Comparison of ENCODE assay signal across 23 mouse cellular contexts in genomic region chr13:5570386-5570785, GRCm38 (mm10).
"Had no signal": no experiment of that assay in that cellular context is flagged by ENCODE, and none has a peak within 500 bp of the region (broad histone marks: within the 10 kb centered on the region; RNA-seq: fewer than 3 reads in every experiment).

No protein-coding gene starts in this region.

- H3K9ac ChIP-seq: heart, embryonic 13.5 days; heart, embryonic 15.5 days; hindbrain, embryonic 13.5 days; hindbrain, embryonic 15.5 days; kidney, embryonic 15.5 days; limb, embryonic 12.5 days had no signal

- ATAC-seq: hindbrain, postnatal 0 days; intestine, embryonic 16.5 days had no signal

- H3K4me1 ChIP-seq: heart, embryonic 10.5 days; heart, embryonic 13.5 days; heart, embryonic 15.5 days; hindbrain, embryonic 13.5 days; hindbrain, embryonic 15.5 days; kidney, embryonic 15.5 days; limb, embryonic 10.5 days; limb, embryonic 12.5 days had no signal

- H3K36me3 ChIP-seq: heart, embryonic 10.5 days; heart, embryonic 13.5 days; heart, embryonic 15.5 days; hindbrain, embryonic 13.5 days; hindbrain, embryonic 15.5 days; kidney, embryonic 15.5 days; limb, embryonic 10.5 days; limb, embryonic 12.5 days had no signal

- H3K27me3 ChIP-seq: heart, embryonic 13.5 days; heart, embryonic 15.5 days; hindbrain, embryonic 13.5 days; hindbrain, embryonic 15.5 days; kidney, embryonic 15.5 days; limb, embryonic 12.5 days had no signal

- H3K27ac ChIP-seq: heart, embryonic 10.5 days; heart, embryonic 13.5 days; heart, embryonic 15.5 days; hindbrain, embryonic 13.5 days; hindbrain, embryonic 15.5 days; hindbrain, postnatal 0 days; kidney, embryonic 15.5 days; kidney, postnatal 0 days; layer of hippocampus, adult 2 months; left cerebral cortex, adult 2 months; limb, embryonic 10.5 days; limb, embryonic 12.5 days had no signal

- H3K9me3 ChIP-seq: heart, embryonic 10.5 days; heart, embryonic 13.5 days; heart, embryonic 15.5 days; hindbrain, embryonic 13.5 days; hindbrain, embryonic 15.5 days; kidney, embryonic 15.5 days; limb, embryonic 10.5 days; limb, embryonic 12.5 days had no signal

- DNase-seq: gastrocnemius, postnatal 14 days; gastrocnemius, postnatal 36 days; heart, postnatal 36 days; kidney, adult 11 months; kidney, adult 2 months; kidney, adult 9 months; kidney, postnatal 14 days; kidney, postnatal 36 days; liver had no signal

- H3K4me2 ChIP-seq: heart, embryonic 13.5 days; heart, embryonic 15.5 days; hindbrain, embryonic 13.5 days; hindbrain, embryonic 15.5 days; kidney, embryonic 15.5 days; limb, embryonic 12.5 days; liver, embryonic 11.5 days had no signal

- H3K4me3 ChIP-seq: heart, embryonic 10.5 days; heart, embryonic 13.5 days; heart, embryonic 15.5 days; hindbrain, embryonic 13.5 days; hindbrain, embryonic 15.5 days; kidney, embryonic 15.5 days; layer of hippocampus, adult 2 months; left cerebral cortex, adult 2 months; limb, embryonic 10.5 days; limb, embryonic 12.5 days had no signal
